ENCODE assay signal across 1 mouse cellular context in the genomic region with DNA sequence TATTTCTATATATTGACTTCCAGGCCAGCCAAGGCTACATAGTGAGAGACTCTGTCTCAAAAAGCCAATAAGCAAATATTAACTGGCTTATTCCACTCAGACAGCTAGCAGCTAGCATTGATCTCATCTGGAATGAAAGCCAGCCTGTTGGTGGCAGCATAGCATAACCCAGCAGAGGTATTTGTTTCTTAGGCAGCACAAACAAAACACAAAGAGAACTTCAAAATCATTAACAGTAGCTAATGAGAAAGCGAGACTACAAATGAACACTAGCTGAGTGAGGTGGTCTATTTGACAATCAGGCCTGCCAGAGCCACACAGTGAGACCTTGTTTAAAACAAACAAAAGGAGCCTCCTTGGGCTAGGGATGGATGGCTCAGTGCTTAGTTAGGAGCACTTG.
TF ChIP-seq lines count a peak whose summit lies in the region.

No protein-coding gene starts in this region.

TF ChIP-seq in MEL, 35 proteins besides CTCF, POLR2A, EP300 and RAD21 (continued from another document):
- TF ChIP-seq MAZ (IDR thresholded peaks at IDR 0.05; ENCODE audit: low read depth, low read length) (no peak), POLR2AphosphoS2 (IDR thresholded peaks at IDR 0.05; ENCODE audit: low read length) (no peak), E2F4 (IDR thresholded peaks at IDR 0.05; ENCODE audit: borderline replicate concordance, low read depth, low read length) (no peak), MAFK (IDR thresholded peaks at IDR 0.05; ENCODE audit: borderline replicate concordance, low read depth, low read length) (no peak), ZKSCAN1 (IDR thresholded peaks at IDR 0.05; ENCODE audit: low read depth, low read length) (no peak), POLR2AphosphoS5 (IDR thresholded peaks at IDR 0.05; ENCODE audit: borderline replicate concordance, low read depth, low read length) (no peak), MEF2A (IDR thresholded peaks at IDR 0.05; ENCODE audit: extremely low read depth, insufficient replicate concordance, low read depth, low read length, poor library complexity, severe bottlenecking) (no peak), NRF1 (IDR thresholded peaks at IDR 0.05; ENCODE audit: insufficient read depth, low read depth, low read length, poor library complexity, severe bottlenecking) (no peak), MYC (IDR thresholded peaks at IDR 0.05; ENCODE audit: low read depth, low read length) (no peak)
